In the genomic region with DNA sequence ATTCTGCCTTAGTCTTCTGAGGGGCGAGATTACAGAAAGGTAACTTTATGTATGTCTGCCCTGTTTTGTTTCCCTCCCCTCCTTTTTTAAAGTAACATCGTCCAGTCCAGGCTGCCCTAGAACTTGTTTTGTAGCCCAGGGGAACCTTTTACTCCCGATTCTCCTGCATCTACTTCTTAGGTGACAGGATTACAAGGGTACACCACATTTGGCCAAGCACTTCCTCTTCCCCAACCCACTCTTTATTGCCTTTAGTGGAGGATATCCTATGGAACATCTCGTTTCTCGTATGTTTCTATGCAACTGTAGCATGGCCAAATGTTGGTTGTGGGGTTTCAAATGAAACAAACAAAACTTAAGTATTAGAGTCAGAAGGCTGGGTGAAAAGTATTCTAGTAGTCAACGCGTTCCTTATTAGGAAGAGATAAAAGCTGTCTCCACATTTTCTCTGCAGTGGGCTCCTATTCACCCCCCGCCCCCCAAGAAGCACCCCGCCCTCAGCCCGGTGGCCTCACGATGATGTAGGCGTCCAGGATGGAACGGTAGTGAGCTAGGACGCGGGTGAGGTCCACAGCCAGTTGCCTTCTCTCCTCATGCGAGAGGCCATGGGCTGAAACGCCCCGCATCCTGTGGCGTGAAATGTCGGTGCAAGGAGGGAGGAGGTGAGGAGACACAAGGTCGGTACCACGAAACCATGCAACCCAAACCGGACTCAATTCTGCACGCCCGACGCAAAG, we compare ENCODE assay signal across 9 mouse cellular contexts. TPM values are rescaled to one million over a fixed set of nuclear protein-coding genes. Genes with fewer than 3 reads are reported as not detected.
DNase-seq lines count a peak whose midpoint lies in the region; ATAC-seq and TF ChIP-seq lines count a peak whose summit lies in the region.
"Had no signal": no experiment of that assay in that cellular context is flagged by ENCODE, and none has a peak within 500 bp of the region (broad histone marks: within the 10 kb centered on the region; RNA-seq: fewer than 3 reads in every experiment).

No protein-coding gene starts in this region.

- TF ChIP-seq POLR2A in heart, adult 2 months (IDR thresholded peaks at IDR 0.05; ENCODE audit: insufficient read depth, low read depth, low read length), result no peak

- H3K27me3 ChIP-seq in heart, adult 2 months (ENCODE audit: control insufficient read depth, insufficient read depth, low read length), result no peaks in the 10 kb centered on the region
- no peaks in the 10 kb centered on the region for H3K27me3 ChIP-seq in forebrain, embryonic 14.5 days (replicated peaks; ENCODE audit: control insufficient read depth, insufficient read depth, low read length)
- H3K27me3 ChIP-seq in liver, embryonic 16.5 days (ENCODE audit: control insufficient read depth, insufficient read depth, low read depth, low read length), result no peaks in the 10 kb centered on the region

- peaks cover 2% of the 10 kb centered on the region; the same call in 1 of the 2 replicates for H3K4me1 ChIP-seq in heart, adult 2 months (ENCODE audit: control insufficient read depth, insufficient read depth, low read length)
- H3K4me1 ChIP-seq in forebrain, embryonic 14.5 days (ENCODE audit: control insufficient read depth, insufficient read depth, low read length), result peaks cover 10% of the 10 kb centered on the region; the same call in 1 of the 2 replicates
- peaks cover 26% of the 10 kb centered on the region for H3K4me1 ChIP-seq in liver, embryonic 16.5 days (ENCODE audit: control insufficient read depth, low read depth, low read length)

- peak; percentile 45 for ATAC-seq in forebrain, embryonic 14.5 days
- ATAC-seq in liver, embryonic 16.5 days (ENCODE audit: low read depth), result peak; percentile 22

- TF ChIP-seq EP300 in heart, adult 2 months (IDR thresholded peaks at IDR 0.05; ENCODE audit: insufficient read depth, low read depth, low read length), result no peak

- H3K9me3 ChIP-seq in forebrain, embryonic 14.5 days (replicated peaks; ENCODE audit: control insufficient read depth, low read length), result no peaks in the 10 kb centered on the region
- H3K9me3 ChIP-seq in liver, embryonic 16.5 days (replicated peaks; ENCODE audit: control insufficient read depth, low read length), result no peaks in the 10 kb centered on the region

- peak overlapping the region; percentile 79 for H3K9ac ChIP-seq in heart, adult 2 months (ENCODE audit: low read depth, low read length)
- H3K9ac ChIP-seq in forebrain, embryonic 14.5 days (ENCODE audit: low read length), result peak overlapping the region; percentile 78
- peak overlapping the region; percentile 90 for H3K9ac ChIP-seq in liver, embryonic 16.5 days (ENCODE audit: low read depth, low read length)

- H3K4me3 ChIP-seq in heart, adult 2 months, result peak overlapping the region; percentile 60
- H3K4me3 ChIP-seq in forebrain, embryonic 14.5 days (ENCODE audit: low read depth, low read length), result peak overlapping the region; percentile 64
- H3K4me3 ChIP-seq in liver, embryonic 16.5 days (ENCODE audit: low read depth, low read length), result peak overlapping the region; percentile 96

- H3K27ac ChIP-seq in heart, adult 2 months, result peak overlapping the region; percentile 87
- 0 out of 2 replicates have a peak overlapping the region, but pooled peaks have one; percentile 86 for H3K27ac ChIP-seq in forebrain, embryonic 14.5 days (ENCODE audit: low read depth, low read length)
- H3K27ac ChIP-seq in liver, embryonic 16.5 days (ENCODE audit: low read length), result peak overlapping the region; percentile 93

- no peak for DNase-seq in heart, adult 2 months
- no peak for DNase-seq in heart, postnatal 10 days
- peak; percentile 36 for DNase-seq in A20 (ENCODE audit: low read depth, low spot score)
- DNase-seq in forebrain, embryonic 14.5 days (ENCODE audit: low spot score), result no peak
- DNase-seq in retina, postnatal 1 day, result no peak
- no peak for DNase-seq in B cell, adult 2 months
- no peak for DNase-seq in Muller cell, postnatal 12 days (ENCODE audit: inconsistent ontology term)

- H3K79me2 ChIP-seq in heart, adult 2 months (replicated peaks; ENCODE audit: control insufficient read depth, insufficient read depth, low read length), result peaks cover 1% of the 10 kb centered on the region; the same call in 1 of the 2 replicates

- H3K36me3 ChIP-seq in heart, adult 2 months (ENCODE audit: control insufficient read depth, insufficient read depth, low read length), result peaks cover 3% of the 10 kb centered on the region
- peaks cover 63% of the 10 kb centered on the region for H3K36me3 ChIP-seq in forebrain, embryonic 14.5 days (ENCODE audit: control insufficient read depth, insufficient read depth, low read length)
- peaks cover 25% of the 10 kb centered on the region for H3K36me3 ChIP-seq in liver, embryonic 16.5 days (ENCODE audit: control insufficient read depth, insufficient read depth)

- intact Hi-C loops in heart, adult 2 months (cut with DNase I), result loop anchor here (1.0 kb wide), 1 partner anchor 43 kb away; no protein-coding TSS in a partner anchor
- intact Hi-C loops in heart, postnatal 10 days (cut with DNase I), result no loop called here

- TF ChIP-seq CTCF in heart, adult 2 months (IDR thresholded peaks at IDR 0.05), result no peak

- WGBS in heart, adult 2 months, result 3% methylated on average over 26 of the region's 26 CpGs
- WGBS in forebrain, embryonic 14.5 days, result 9% methylated on average over 26 of the region's 26 CpGs
- WGBS in liver, embryonic 16.5 days (ENCODE audit: insufficient replicate concordance), result 2% methylated on average over 26 of the region's 26 CpGs

- H3K4me2 ChIP-seq in forebrain, embryonic 14.5 days (ENCODE audit: low read length), result peak overlapping the region; percentile 75
- H3K4me2 ChIP-seq in liver, embryonic 16.5 days (ENCODE audit: low read depth, low read length), result peak overlapping the region; percentile 90

RNA-seq across cellular contexts. Expression of gene Isg20l2, which starts 0.6 kb away (rescaled TPM):
- 10 to 100 TPM; 10.6 to 10.9 TPM for total RNA-seq in heart, adult 2 months (2021)
- polyA plus RNA-seq in heart, adult 2 months (2012; rRNA removed), result 6.2 and 10.8 TPM in 2 replicates
- 10 to 100 TPM; 16.2 to 18.9 TPM for total RNA-seq in heart, postnatal 10 days (2021)
- 17.9 and 20.0 TPM in 2 replicates for polyA plus RNA-seq in forebrain, embryonic 14.5 days (2014; fragmentation: Nextera tagmentation; extraction: Ambion mirVana)
- 17.2 and 17.5 TPM in 2 replicates for polyA plus RNA-seq in liver, embryonic 16.5 days (2015; fragmentation: Nextera tagmentation; extraction: Ambion mirVana)

RNA-seq across cellular contexts. Expression of gene Rrnad1, which starts 1.0 kb away (rescaled TPM):
- 1 to 10 TPM; 4.7 to 5.5 TPM for total RNA-seq in heart, adult 2 months (2021)
- 17.2 and 18.7 TPM in 2 replicates for polyA plus RNA-seq in heart, adult 2 months (2012; rRNA removed)
- 1 to 10 TPM; 6.8 to 7.0 TPM for total RNA-seq in heart, postnatal 10 days (2021)
- 15.6 and 20.2 TPM in 2 replicates for polyA plus RNA-seq in forebrain, embryonic 14.5 days (2014; fragmentation: Nextera tagmentation; extraction: Ambion mirVana)
- polyA plus RNA-seq in liver, embryonic 16.5 days (2015; fragmentation: Nextera tagmentation; extraction: Ambion mirVana), result 5.2 and 5.7 TPM in 2 replicates

RNA-seq across cellular contexts. Expression of gene Mrpl24, which starts 10.2 kb away (rescaled TPM):
- 10 to 100 TPM; 70.4 to 71.9 TPM for total RNA-seq in heart, adult 2 months (2021)
- polyA plus RNA-seq in heart, adult 2 months (2012; rRNA removed), result 53.3 and 88.7 TPM in 2 replicates
- total RNA-seq in heart, postnatal 10 days (2021), result 10 to 100 TPM; 60.5 to 75.5 TPM
- 69.5 and 71.2 TPM in 2 replicates for polyA plus RNA-seq in forebrain, embryonic 14.5 days (2014; fragmentation: Nextera tagmentation; extraction: Ambion mirVana)
- 35.1 and 35.8 TPM in 2 replicates for polyA plus RNA-seq in liver, embryonic 16.5 days (2015; fragmentation: Nextera tagmentation; extraction: Ambion mirVana)

RNA-seq across cellular contexts. Expression of gene Crabp2, which starts 19.0 kb away (rescaled TPM):
- total RNA-seq in heart, adult 2 months (2021), result under 1 TPM in 1 of 2 experiments, not detected in 1; 0.25 TPM
- polyA plus RNA-seq in heart, adult 2 months (2012; rRNA removed), result not detected in 2 replicates
- under 1 TPM; 0.57 to 0.81 TPM for total RNA-seq in heart, postnatal 10 days (2021)
- 32.8 and 35.9 TPM in 2 replicates for polyA plus RNA-seq in forebrain, embryonic 14.5 days (2014; fragmentation: Nextera tagmentation; extraction: Ambion mirVana)
- 0.09 and 0.25 TPM in 2 replicates for polyA plus RNA-seq in liver, embryonic 16.5 days (2015; fragmentation: Nextera tagmentation; extraction: Ambion mirVana)
- polyA plus RNA-seq: large intestine, adult 2 months had no signal

RNA-seq across cellular contexts. Expression of gene Hdgf, which starts 23.4 kb away (rescaled TPM):
- total RNA-seq in heart, adult 2 months (2021), result 100 to 1,000 TPM; 106 to 125 TPM
- 61.6 and 99.5 TPM in 2 replicates for polyA plus RNA-seq in heart, adult 2 months (2012; rRNA removed)
- total RNA-seq in heart, postnatal 10 days (2021), result 100 to 1,000 TPM; 106 to 112 TPM
- polyA plus RNA-seq in forebrain, embryonic 14.5 days (2014; fragmentation: Nextera tagmentation; extraction: Ambion mirVana), result 99.1 and 137 TPM in 2 replicates
- polyA plus RNA-seq in liver, embryonic 16.5 days (2015; fragmentation: Nextera tagmentation; extraction: Ambion mirVana), result 53.6 and 57.1 TPM in 2 replicates
